Mouse (Mus musculus): Measurements from ENCODE around the gene Spata3.

The Spata3 gene

DNA sequence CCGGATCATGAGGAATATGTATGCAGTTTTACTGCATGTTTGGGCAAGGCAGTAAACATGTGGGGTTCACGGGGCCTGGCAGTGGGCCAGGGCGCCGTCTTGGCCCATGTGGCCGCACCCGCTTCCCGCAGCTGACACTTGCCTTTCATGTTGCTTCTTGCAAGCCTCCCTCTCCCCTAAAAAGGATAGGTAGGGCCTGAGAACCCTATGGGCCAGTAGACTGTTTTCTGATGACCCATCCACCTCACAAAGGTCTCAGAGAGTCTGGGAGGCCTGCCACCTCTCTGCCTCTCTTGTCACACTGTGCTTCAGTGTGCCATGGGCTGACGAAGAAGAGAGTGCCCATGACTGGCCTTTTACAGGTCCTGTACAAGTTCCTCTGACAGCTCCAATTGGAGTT, at the start of gene Spata3:
Gene Spata3, plus strand, starts transcription at position 301 of the 400 bp plus-strand sequence.
- TF ChIP-seq NANOG (IDR thresholded peaks at IDR 0.05; ENCODE audit: borderline replicate concordance, low read length): no peak
- Histone ChIP-seq H3K9me3 (ENCODE audit: low read length) (peaks cover 16% of the 10 kb centered on the region), H3K27me3 (ENCODE audit: insufficient read depth, low read length) (peaks cover 45% of the 10 kb centered on the region), H3K4me1 (replicated peaks; ENCODE audit: low read depth, low read length) (peaks cover 19% of the 10 kb centered on the region), H3K36me3 (ENCODE audit: insufficient read depth, low read length) (no peaks in the 10 kb centered on the region), H3K4me3 (replicated peaks; ENCODE audit: low read length) (peak within 1 kb of the TSS; percentile 41)

DNA sequence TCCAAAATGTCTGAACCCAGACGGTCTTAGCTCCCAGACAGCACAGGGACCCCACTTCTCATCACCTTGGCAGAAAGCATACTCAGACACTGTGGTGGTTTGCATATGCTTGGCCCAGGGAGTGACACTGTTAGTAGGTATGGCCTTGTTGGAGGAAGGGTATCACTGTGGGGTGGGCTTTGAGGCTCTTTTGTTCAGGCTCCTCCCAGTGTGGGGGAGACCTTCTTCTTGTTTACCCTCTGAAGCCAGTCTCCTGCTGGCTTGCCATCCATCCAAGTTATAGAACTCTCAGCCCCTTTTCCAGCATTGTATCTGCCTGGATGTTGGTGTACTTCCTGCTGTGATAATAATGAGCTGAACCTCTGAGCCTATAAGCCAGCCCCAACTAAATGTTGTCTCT, 47.5 kb upstream of the Spata3 start:
- TF ChIP-seq NANOG (IDR thresholded peaks at IDR 0.05; ENCODE audit: borderline replicate concordance, low read length): no peak
- no peak for TF ChIP-seq CTCF (conservative IDR thresholded peaks at IDR 0.05; ENCODE audit: low read length)
- no peaks in the 10 kb centered on the region for H3K4me1 ChIP-seq (replicated peaks; ENCODE audit: low read depth, low read length)
- no peaks in the 10 kb centered on the region for H3K36me3 ChIP-seq (ENCODE audit: insufficient read depth, low read length)
- H3K9me3 ChIP-seq (ENCODE audit: low read length): peaks cover 9% of the 10 kb centered on the region; the same call in 1 of the 2 replicates
- no peak overlapping the region for H3K4me3 ChIP-seq (replicated peaks; ENCODE audit: low read length)
- no peaks in the 10 kb centered on the region for H3K27me3 ChIP-seq (ENCODE audit: insufficient read depth, low read length)

DNA sequence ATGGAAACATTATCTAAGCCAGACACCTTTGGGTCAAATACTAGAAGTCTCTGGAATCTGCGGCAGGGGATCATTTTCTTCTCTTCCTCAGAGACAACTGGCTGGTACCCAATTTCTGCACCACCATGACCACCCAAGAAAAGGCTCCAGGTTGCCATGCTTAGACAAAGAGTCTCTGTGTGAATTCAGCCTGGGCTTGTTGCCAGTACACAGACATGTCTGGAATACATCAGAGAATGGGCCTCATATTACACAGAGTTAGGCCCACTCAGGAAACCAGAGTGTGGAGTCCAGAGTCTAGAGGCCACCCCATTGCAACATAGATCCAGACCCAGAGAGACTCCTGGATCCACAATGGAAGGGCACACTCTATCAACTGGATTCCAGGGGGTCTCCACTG, 47.1 kb upstream of the Spata3 start:
- H3K36me3 ChIP-seq (ENCODE audit: insufficient read depth, low read length): no peaks in the 10 kb centered on the region
- H3K4me3 ChIP-seq (replicated peaks; ENCODE audit: low read length): no peak overlapping the region
- peaks cover 6% of the 10 kb centered on the region; the same call in 1 of the 2 replicates for H3K9me3 ChIP-seq (ENCODE audit: low read length)
- no peaks in the 10 kb centered on the region for H3K27me3 ChIP-seq (ENCODE audit: insufficient read depth, low read length)
- H3K4me1 ChIP-seq (replicated peaks; ENCODE audit: low read depth, low read length): no peaks in the 10 kb centered on the region
- TF ChIP-seq POU5F1 (IDR thresholded peaks at IDR 0.05; ENCODE audit: borderline replicate concordance, low read length) (no peak), NANOG (IDR thresholded peaks at IDR 0.05; ENCODE audit: borderline replicate concordance, low read length) (no peak), CTCF (conservative IDR thresholded peaks at IDR 0.05; ENCODE audit: low read length) (no peak)

DNA sequence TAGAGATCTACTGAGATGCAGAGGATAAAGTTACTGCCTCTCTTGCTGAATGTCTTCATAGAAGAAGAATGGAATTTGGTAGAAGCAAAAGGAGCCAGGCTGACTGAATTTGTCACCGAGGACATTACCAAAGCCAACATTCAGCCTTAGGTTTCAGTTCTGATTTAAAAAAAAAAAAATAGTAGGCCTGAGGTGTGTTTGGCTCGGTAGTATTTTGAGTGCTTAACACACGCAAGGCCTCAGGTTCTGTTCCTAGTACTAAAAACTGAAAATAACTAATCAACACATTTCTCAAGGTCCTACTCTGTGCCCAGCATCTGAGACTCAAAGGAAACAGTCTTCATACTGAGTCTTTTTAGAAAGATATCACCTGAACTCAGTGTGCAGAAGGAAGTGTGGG, 45.5 kb upstream of the Spata3 start:
- no peaks in the 10 kb centered on the region for H3K4me1 ChIP-seq (replicated peaks; ENCODE audit: low read depth, low read length)
- no peak overlapping the region for H3K4me3 ChIP-seq (replicated peaks; ENCODE audit: low read length)
- H3K9me3 ChIP-seq (ENCODE audit: low read length): peaks cover 5% of the 10 kb centered on the region; the same call in 1 of the 2 replicates
- 0 out of 2 replicates have a peak, but pooled peaks cover under 1% of the 10 kb centered on the region for H3K27me3 ChIP-seq (ENCODE audit: insufficient read depth, low read length)
- no peaks in the 10 kb centered on the region for H3K36me3 ChIP-seq (ENCODE audit: insufficient read depth, low read length)
- no peak for TF ChIP-seq POU5F1 (IDR thresholded peaks at IDR 0.05; ENCODE audit: borderline replicate concordance, low read length)

- TF ChIP-seq CTCF (conservative IDR thresholded peaks at IDR 0.05; ENCODE audit: low read length) (no peak), POU5F1 (IDR thresholded peaks at IDR 0.05; ENCODE audit: borderline replicate concordance, low read length) (no peak), NANOG (IDR thresholded peaks at IDR 0.05; ENCODE audit: borderline replicate concordance, low read length) (no peak)
- H3K4me3 ChIP-seq (replicated peaks; ENCODE audit: low read length): no peak overlapping the region
- H3K36me3 ChIP-seq (ENCODE audit: insufficient read depth, low read length): no peaks in the 10 kb centered on the region
- no peaks in the 10 kb centered on the region for H3K9me3 ChIP-seq (ENCODE audit: low read length)
- H3K4me1 ChIP-seq (replicated peaks; ENCODE audit: low read depth, low read length): no peaks in the 10 kb centered on the region
- 0 out of 2 replicates have a peak, but pooled peaks cover 5% of the 10 kb centered on the region for H3K27me3 ChIP-seq (ENCODE audit: insufficient read depth, low read length)
These were observed 44.3 kb upstream of the Spata3 start for GRCm38 (mm10) chr1:85972341-85972740.

DNA sequence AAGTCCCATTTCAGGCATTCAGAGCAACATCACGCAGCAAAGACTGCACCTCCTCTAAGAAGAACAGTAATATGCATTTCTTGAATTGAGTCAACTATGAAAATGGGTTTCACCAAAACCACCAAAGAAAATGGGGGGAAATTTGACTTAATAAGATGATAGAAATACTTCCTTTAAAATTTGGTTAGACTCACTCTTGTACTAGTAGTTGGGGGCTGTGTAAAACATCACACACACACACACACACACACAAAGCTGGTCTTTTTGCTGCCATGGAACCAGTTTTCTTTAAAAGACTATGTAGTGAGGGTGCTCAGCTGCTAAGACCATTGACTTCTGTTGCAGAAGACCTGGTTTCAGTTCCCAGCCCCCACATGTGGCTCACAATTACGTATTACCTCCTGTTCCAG, 43.1 kb upstream of the Spata3 start:
- 0 out of 2 replicates have a peak, but pooled peaks cover 7% of the 10 kb centered on the region for H3K27me3 ChIP-seq (ENCODE audit: insufficient read depth, low read length)
- no peaks in the 10 kb centered on the region for H3K9me3 ChIP-seq (ENCODE audit: low read length)
- no peaks in the 10 kb centered on the region for H3K36me3 ChIP-seq (ENCODE audit: insufficient read depth, low read length)
- H3K4me1 ChIP-seq (replicated peaks; ENCODE audit: low read depth, low read length): no peaks in the 10 kb centered on the region
- no peak overlapping the region for H3K4me3 ChIP-seq (replicated peaks; ENCODE audit: low read length)
- TF ChIP-seq CTCF (conservative IDR thresholded peaks at IDR 0.05; ENCODE audit: low read length): no peak

DNA sequence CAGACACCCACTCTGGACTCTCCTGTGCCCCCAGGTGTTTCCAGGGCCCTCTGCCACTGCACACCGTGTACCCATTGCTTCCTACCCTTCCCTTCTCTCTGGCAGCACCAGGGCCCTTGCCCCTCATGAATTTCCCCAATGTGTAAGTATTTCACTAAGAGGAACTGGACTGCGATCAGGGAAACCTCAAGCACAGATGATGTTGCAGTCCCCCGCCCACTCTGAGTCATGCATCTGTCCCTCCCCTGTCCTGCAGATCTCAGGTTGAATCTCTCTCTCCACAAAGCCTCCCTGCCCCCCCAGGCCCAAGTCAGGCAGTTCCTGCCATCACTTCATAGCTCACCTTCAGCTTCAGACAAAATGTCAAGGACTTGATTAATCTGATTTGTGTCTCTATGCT, 38.9 kb upstream of the Spata3 start:
- Histone ChIP-seq H3K9me3 (ENCODE audit: low read length) (no peaks in the 10 kb centered on the region), H3K27me3 (ENCODE audit: insufficient read depth, low read length) (peaks cover 9% of the 10 kb centered on the region; the same call in 1 of the 2 replicates), H3K4me3 (replicated peaks; ENCODE audit: low read length) (no peak overlapping the region), H3K36me3 (ENCODE audit: insufficient read depth, low read length) (no peaks in the 10 kb centered on the region), H3K4me1 (replicated peaks; ENCODE audit: low read depth, low read length) (no peaks in the 10 kb centered on the region)
- TF ChIP-seq NANOG (IDR thresholded peaks at IDR 0.05; ENCODE audit: borderline replicate concordance, low read length) (no peak), POU5F1 (IDR thresholded peaks at IDR 0.05; ENCODE audit: borderline replicate concordance, low read length) (no peak), CTCF (conservative IDR thresholded peaks at IDR 0.05; ENCODE audit: low read length) (no peak)

GRCm38 (mm10) chr1:85981738-85982357, 34.8 kb upstream of the Spata3 start:
- Histone ChIP-seq H3K27me3 (ENCODE audit: insufficient read depth, low read length) (peaks cover 8% of the 10 kb centered on the region; the same call in 1 of the 2 replicates), H3K4me3 (replicated peaks; ENCODE audit: low read length) (no peak overlapping the region), H3K9me3 (ENCODE audit: low read length) (no peaks in the 10 kb centered on the region), H3K4me1 (replicated peaks; ENCODE audit: low read depth, low read length) (no peaks in the 10 kb centered on the region), H3K36me3 (ENCODE audit: insufficient read depth, low read length) (no peaks in the 10 kb centered on the region)
- no peak for TF ChIP-seq NANOG (IDR thresholded peaks at IDR 0.05; ENCODE audit: borderline replicate concordance, low read length)
- no peak for TF ChIP-seq CTCF (conservative IDR thresholded peaks at IDR 0.05; ENCODE audit: low read length)
- TF ChIP-seq POU5F1 (IDR thresholded peaks at IDR 0.05; ENCODE audit: borderline replicate concordance, low read length): no peak

DNA sequence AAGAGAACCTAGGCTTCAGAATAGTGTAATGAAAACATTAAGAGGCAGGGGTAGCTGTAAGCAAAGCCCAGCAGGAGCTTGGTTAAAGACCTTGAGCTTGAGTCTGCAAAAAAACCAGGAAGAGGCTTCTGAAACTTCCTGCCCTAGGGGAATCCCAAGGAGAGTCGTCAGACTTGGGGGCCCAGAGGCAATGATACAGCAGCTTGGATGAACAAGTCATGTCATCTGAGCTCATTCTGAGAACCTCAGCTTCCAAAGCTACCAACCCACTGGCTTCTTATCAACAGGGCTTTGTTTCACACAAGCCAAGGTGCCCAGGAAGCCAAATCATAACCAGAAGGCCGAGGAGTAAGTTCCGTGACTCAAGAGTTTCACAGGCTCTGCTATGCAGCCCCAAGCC, 30.8 kb upstream of the Spata3 start:
- TF ChIP-seq NANOG (IDR thresholded peaks at IDR 0.05; ENCODE audit: borderline replicate concordance, low read length) (no peak), CTCF (conservative IDR thresholded peaks at IDR 0.05; ENCODE audit: low read length) (no peak), POU5F1 (IDR thresholded peaks at IDR 0.05; ENCODE audit: borderline replicate concordance, low read length) (no peak)
- Histone ChIP-seq H3K9me3 (ENCODE audit: low read length) (no peaks in the 10 kb centered on the region), H3K4me3 (replicated peaks; ENCODE audit: low read length) (no peak overlapping the region), H3K27me3 (ENCODE audit: insufficient read depth, low read length) (peaks cover 8% of the 10 kb centered on the region), H3K4me1 (replicated peaks; ENCODE audit: low read depth, low read length) (no peaks in the 10 kb centered on the region), H3K36me3 (ENCODE audit: insufficient read depth, low read length) (no peaks in the 10 kb centered on the region)

Data from E14TG2a.4 (cell line).